Comparison of ENCODE assay signal across 12 mouse cellular contexts in genomic region chr5:13527037-13527464, GRCm38 (mm10).
DNase-seq lines count a peak whose midpoint lies in the region; ATAC-seq and TF ChIP-seq lines count a peak whose summit lies in the region.
"Had no signal": no experiment of that assay in that cellular context is flagged by ENCODE, and none has a peak within 500 bp of the region (broad histone marks: within the 10 kb centered on the region; RNA-seq: fewer than 3 reads in every experiment).

No protein-coding gene starts in this region.

- H3K36me3 ChIP-seq in hindbrain, embryonic 11.5 days (ENCODE audit: control insufficient read depth, insufficient read depth, low read length), result no peaks in the 10 kb centered on the region
- no peaks in the 10 kb centered on the region for H3K36me3 ChIP-seq in hindbrain, embryonic 14.5 days (replicated peaks; ENCODE audit: control insufficient read depth, insufficient read depth)
- H3K36me3 ChIP-seq in limb, embryonic 13.5 days, result no peaks in the 10 kb centered on the region
- no peaks in the 10 kb centered on the region for H3K36me3 ChIP-seq in liver, embryonic 12.5 days

- H3K4me1 ChIP-seq in hindbrain, embryonic 11.5 days (replicated peaks; ENCODE audit: control insufficient read depth, insufficient read depth, low read length), result no peaks in the 10 kb centered on the region; the same call in 1 of the 2 replicates
- H3K4me1 ChIP-seq in hindbrain, embryonic 14.5 days (replicated peaks; ENCODE audit: control insufficient read depth, insufficient read depth, low read length), result 0 out of 2 replicates have a peak, but pooled peaks cover 3% of the 10 kb centered on the region
- peaks cover 3% of the 10 kb centered on the region for H3K4me1 ChIP-seq in embryonic fibroblast, embryonic 13.5 days (ENCODE audit: control insufficient read depth, insufficient read depth, low read length)
- H3K4me1 ChIP-seq in limb, embryonic 13.5 days, result peaks cover 9% of the 10 kb centered on the region
- H3K4me1 ChIP-seq in liver, embryonic 12.5 days, result no peaks in the 10 kb centered on the region

- no peaks in the 10 kb centered on the region; the same call in 1 of the 2 replicates for H3K27me3 ChIP-seq in hindbrain, embryonic 11.5 days (ENCODE audit: control insufficient read depth, insufficient read depth, low read length)
- H3K27me3 ChIP-seq in hindbrain, embryonic 14.5 days (ENCODE audit: control insufficient read depth, insufficient read depth, low read length), result peaks cover 18% of the 10 kb centered on the region
- H3K27me3 ChIP-seq in limb, embryonic 13.5 days, result no peaks in the 10 kb centered on the region
- no peaks in the 10 kb centered on the region for H3K27me3 ChIP-seq in liver, embryonic 12.5 days (replicated peaks)

- no peak overlapping the region for H3K27ac ChIP-seq in hindbrain, embryonic 11.5 days (ENCODE audit: low read depth, low read length)
- H3K27ac ChIP-seq in hindbrain, embryonic 14.5 days, result no peak overlapping the region
- peak overlapping the region; percentile 95 for H3K27ac ChIP-seq in embryonic fibroblast, embryonic 13.5 days (ENCODE audit: insufficient read depth, low read length)
- peak overlapping the region; percentile 44; the same call in 1 of the 2 replicates for H3K27ac ChIP-seq in limb, embryonic 13.5 days
- no peak overlapping the region for H3K27ac ChIP-seq in liver, embryonic 12.5 days
- H3K27ac ChIP-seq: layer of hippocampus, adult 2 months had no signal

- 18% methylated on average over 7 of the region's 7 CpGs for WGBS in hindbrain, embryonic 11.5 days
- WGBS in hindbrain, embryonic 14.5 days, result 27% methylated on average over 7 of the region's 7 CpGs
- 9% methylated on average over 7 of the region's 7 CpGs for WGBS in limb, embryonic 13.5 days
- 11% methylated on average over 7 of the region's 7 CpGs for WGBS in liver, embryonic 12.5 days (ENCODE audit: insufficient replicate concordance)

- TF ChIP-seq POLR2A in embryonic fibroblast, embryonic 13.5 days (IDR thresholded peaks at IDR 0.05; ENCODE audit: low read depth, low read length), result no peak

- DNase-seq in hindbrain, embryonic 11.5 days (ENCODE audit: low spot score), result peak; percentile 22
- DNase-seq in hindbrain, embryonic 14.5 days (ENCODE audit: low spot score), result no peak
- peak; percentile 66 for DNase-seq in adipocyte (ENCODE audit: low spot score)
- no peak for DNase-seq in ovary, postnatal 10 days (ENCODE audit: low spot score)
- no peak for DNase-seq in left cerebral cortex, adult 11 months (ENCODE audit: low spot score)
- DNase-seq: gastrocnemius, postnatal 14 days; liver, postnatal 0 days; thymus, postnatal 14 days had no signal

- H3K4me2 ChIP-seq in hindbrain, embryonic 11.5 days (replicated peaks; ENCODE audit: low read depth, low read length), result no peak overlapping the region
- no peak overlapping the region for H3K4me2 ChIP-seq in hindbrain, embryonic 14.5 days (replicated peaks)
- H3K4me2 ChIP-seq in limb, embryonic 13.5 days (replicated peaks), result peak overlapping the region; percentile 38; the same call in 1 of the 2 replicates
- H3K4me2 ChIP-seq in liver, embryonic 12.5 days, result no peak overlapping the region

- ATAC-seq in hindbrain, embryonic 11.5 days (ENCODE audit: low FRiP score), result no peak
- ATAC-seq in hindbrain, embryonic 14.5 days (ENCODE audit: low FRiP score), result no peak
- ATAC-seq in limb, embryonic 13.5 days (ENCODE audit: low FRiP score, low read depth), result no peak; the same call in 1 of the 2 replicates
- no peak for ATAC-seq in liver, embryonic 12.5 days
- ATAC-seq: liver, postnatal 0 days had no signal

- no peak overlapping the region for H3K9ac ChIP-seq in hindbrain, embryonic 11.5 days (ENCODE audit: low read depth, low read length)
- H3K9ac ChIP-seq in hindbrain, embryonic 14.5 days, result no peak overlapping the region
- no peak overlapping the region for H3K9ac ChIP-seq in limb, embryonic 13.5 days
- no peak overlapping the region for H3K9ac ChIP-seq in liver, embryonic 12.5 days
- H3K9ac ChIP-seq: liver, postnatal 0 days had no signal

- no peak overlapping the region for H3K4me3 ChIP-seq in hindbrain, embryonic 11.5 days (ENCODE audit: low read depth, low read length)
- no peak overlapping the region for H3K4me3 ChIP-seq in hindbrain, embryonic 14.5 days (replicated peaks; ENCODE audit: low read length)
- peak overlapping the region; percentile 19; the same call in 1 of the 2 replicates for H3K4me3 ChIP-seq in embryonic fibroblast, embryonic 13.5 days (ENCODE audit: insufficient read depth, low read length)
- no peak overlapping the region for H3K4me3 ChIP-seq in limb, embryonic 13.5 days
- H3K4me3 ChIP-seq in liver, embryonic 12.5 days, result no peak overlapping the region
- H3K4me3 ChIP-seq: layer of hippocampus, adult 2 months had no signal

- TF ChIP-seq CTCF in embryonic fibroblast, embryonic 13.5 days (IDR thresholded peaks at IDR 0.05; ENCODE audit: borderline replicate concordance, insufficient read depth, low read length), result no peak

- H3K9me3 ChIP-seq in hindbrain, embryonic 11.5 days (ENCODE audit: control insufficient read depth, low read length), result no peaks in the 10 kb centered on the region
- H3K9me3 ChIP-seq in hindbrain, embryonic 14.5 days (ENCODE audit: control insufficient read depth, low read length), result no peaks in the 10 kb centered on the region
- no peaks in the 10 kb centered on the region for H3K9me3 ChIP-seq in limb, embryonic 13.5 days
- H3K9me3 ChIP-seq in liver, embryonic 12.5 days (replicated peaks), result no peaks in the 10 kb centered on the region

Comparison
In these comparisons a context has a peak if more than half of its experiments do, and no peak if none do; other contexts are left out.
1. DNase-seq: peak in hindbrain, embryonic 11.5 days (single experiment) and adipocyte (single experiment); none in hindbrain, embryonic 14.5 days (single experiment), ovary, postnatal 10 days (single experiment) and left cerebral cortex, adult 11 months (single experiment).
2. H3K27ac ChIP-seq: peak in embryonic fibroblast, embryonic 13.5 days (single experiment) and limb, embryonic 13.5 days (single experiment); none in hindbrain, embryonic 11.5 days (single experiment), hindbrain, embryonic 14.5 days (single experiment) and liver, embryonic 12.5 days (single experiment).